Mouse (Mus musculus) embryonic facial prominence, embryonic 11.5 days (tissue): ENCODE measurements at regions not wholly inside any gene's neighbourhood (a gene's known extent, or its start where the extent isn't known, plus 50 kb on each side); places are given as distances from the start of the nearest gene placed in this dataset.
"Not testable (repeated sequence)": the region's sequence is repeated elsewhere in the genome, so short reads cannot be mapped to it uniquely, and the experiment has no call there.

Experiments used
- ATAC-seq: fragments of 200-750 bp; cut with Nextera tagmentation; replicated peaks from 2 replicates; pipeline ENCODE4 v1.8.0; 2017; ENCODE audit warnings: low read depth; ENCODE audit not compliant: insufficient number of reproducible peaks, low FRiP score, low TSS enrichment
- DNase-seq: peaks from one replicate; pipeline ENCODE4 v3.0.0-alpha.2; 2015; ENCODE audit warnings: low spot score
- H3K27ac ChIP-seq: fragments of 300-500 bp; sonication (generic); replicated peaks from 2 replicates; pipeline ENCODE4 v1.5.1; 2014; ENCODE audit warnings: mild to moderate bottlenecking, low read depth, low read length, control low read depth
- H3K27me3 ChIP-seq: fragments of 300-500 bp; sonication (generic); 2 replicates; pipeline ENCODE4 v1.6.1; 2014; ENCODE audit warnings: mild to moderate bottlenecking, low read length, moderate library complexity, mixed read lengths; ENCODE audit not compliant: control insufficient read depth, insufficient read depth
- H3K36me3 ChIP-seq: fragments of 300-500 bp; sonication (generic); replicated peaks from 2 replicates; pipeline ENCODE4 v1.6.1; 2014; ENCODE audit warnings: low read depth, mild to moderate bottlenecking, low read length, moderate library complexity, mixed read lengths; ENCODE audit not compliant: control insufficient read depth, insufficient read depth
- H3K4me1 ChIP-seq: fragments of 300-500 bp; sonication (generic); 2 replicates; pipeline ENCODE4 v1.6.1; 2014; ENCODE audit warnings: low read length, mixed read lengths; ENCODE audit not compliant: control insufficient read depth, insufficient read depth
- H3K4me2 ChIP-seq: fragments of 300-500 bp; sonication (generic); 2 replicates; pipeline ENCODE4 v1.6.1; 2014; ENCODE audit warnings: low read depth, mild to moderate bottlenecking, control low read depth, low read length, moderate library complexity
- H3K4me3 ChIP-seq: fragments of 300-500 bp; sonication (generic); 2 replicates; pipeline ENCODE4 v1.5.1; 2014; ENCODE audit warnings: low read depth, low read length, control low read depth
- H3K9ac ChIP-seq: fragments of 300-500 bp; sonication (generic); replicated peaks from 2 replicates; pipeline ENCODE4 v1.6.1; 2014; ENCODE audit warnings: mild to moderate bottlenecking, control low read depth, low read length
- H3K9me3 ChIP-seq: fragments of 300-500 bp; sonication (generic); replicated peaks from 2 replicates; pipeline ENCODE4 v1.6.1; 2016; ENCODE audit warnings: mild to moderate bottlenecking, low read length, inconsistent platforms, mixed read lengths; ENCODE audit not compliant: control insufficient read depth
- WGBS: fragments of 180-500 bp; shearing (Covaris S2); extraction: QIAGEN DNeasy Blood & Tissue Kit; methylation state at CpG from one replicate; pipeline ENCODE4 v1.1.7; 2014; 5-methylcytosine and 5-hydroxymethylcytosine counted together

DNA sequence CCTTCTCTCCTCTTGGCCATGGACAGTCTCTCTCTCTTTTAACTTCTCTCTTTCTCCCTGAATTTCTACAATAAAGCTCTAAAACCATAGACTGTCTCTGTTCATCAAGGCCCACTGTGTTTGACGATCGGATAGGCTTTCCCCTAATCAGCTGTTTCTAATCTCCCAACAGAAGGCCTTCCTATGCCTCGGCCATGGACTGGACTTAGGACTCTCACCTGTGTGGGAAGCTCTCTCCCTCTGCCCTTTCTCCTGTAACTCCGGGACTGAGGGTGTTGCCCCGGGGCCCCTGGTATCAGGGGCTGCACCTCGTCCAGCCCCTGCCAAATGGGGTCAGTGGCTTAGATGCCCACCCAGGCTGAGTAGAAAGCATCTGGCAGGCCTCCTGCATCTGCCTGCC is 713.0 kb downstream of the Rapgef2 start:
- no peak overlapping the region for H3K4me3 ChIP-seq
- WGBS: 87% methylated on average over 6 of the region's 6 CpGs
- no peak for DNase-seq
- no peak overlapping the region for H3K4me2 ChIP-seq
- no peak for ATAC-seq
- H3K27ac ChIP-seq: no peak overlapping the region
- H3K9ac ChIP-seq: no peak overlapping the region
- no peaks in the 10 kb centered on the region for H3K27me3 ChIP-seq
- H3K9me3 ChIP-seq: no peaks in the 10 kb centered on the region
- no peaks in the 10 kb centered on the region for H3K4me1 ChIP-seq
- no peaks in the 10 kb centered on the region for H3K36me3 ChIP-seq

DNA sequence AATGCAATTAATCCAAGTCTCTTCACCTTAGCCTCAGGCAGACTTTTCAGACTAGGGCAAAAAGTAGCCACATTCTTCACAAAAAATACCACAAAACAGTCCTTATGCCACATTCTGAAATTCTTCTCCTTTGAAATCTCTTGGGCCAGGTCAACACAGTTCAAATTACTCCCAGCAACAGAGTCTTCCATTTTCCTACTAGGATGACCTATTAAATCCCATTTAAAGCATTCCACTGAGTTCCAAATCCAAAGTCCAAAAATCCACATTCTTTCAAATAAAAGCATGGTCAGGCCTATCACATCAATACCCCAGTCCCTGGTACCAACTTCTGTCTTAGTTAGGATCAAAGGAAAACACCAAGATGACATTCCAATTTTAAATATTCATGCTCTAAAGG is 721.4 kb downstream of the Rapgef2 start:
- not testable (repeated sequence) for H3K4me2 ChIP-seq, H3K9ac ChIP-seq, ATAC-seq

More for the DNA sequence above, 721.4 kb downstream of the Rapgef2 start:
- H3K4me3 ChIP-seq, H3K4me1 ChIP-seq, H3K36me3 ChIP-seq, DNase-seq, H3K27me3 ChIP-seq, H3K27ac ChIP-seq, H3K9me3 ChIP-seq: not testable (repeated sequence)
